Mouse (Mus musculus) stomach, embryonic 14.5 days (tissue): ENCODE results near the gene Ceacam20. TPM values are rescaled to one million over a fixed set of nuclear protein-coding genes. Genes with fewer than 3 reads are reported as not detected.

Source experiments
- ATAC-seq: fragments of 200-750 bp; cut with Nextera tagmentation; 2 replicates; pipeline ENCODE4 v1.8.0; 2017; ENCODE audit warnings: low read depth, moderate TSS enrichment; ENCODE audit not compliant: insufficient number of reproducible peaks, insufficient read depth, low FRiP score
- H3K27ac ChIP-seq: fragments of 300-500 bp; sonication (generic); 2 replicates; pipeline ENCODE4 v1.5.1; 2014; ENCODE audit warnings: mild to moderate bottlenecking, low read length, moderate library complexity, mixed read lengths
- H3K27me3 ChIP-seq: fragments of 300-500 bp; sonication (generic); 2 replicates; pipeline ENCODE4 v1.6.1; 2014; ENCODE audit warnings: low read length, control low read depth, mixed read lengths; ENCODE audit not compliant: control insufficient read depth, insufficient read depth
- H3K36me3 ChIP-seq: fragments of 300-500 bp; sonication (generic); 2 replicates; pipeline ENCODE4 v1.6.1; 2014; ENCODE audit warnings: mild to moderate bottlenecking, control low read depth, low read length, moderate library complexity, mixed read lengths; ENCODE audit not compliant: control insufficient read depth, insufficient read depth
- H3K4me1 ChIP-seq: fragments of 300-500 bp; sonication (generic); 2 replicates; pipeline ENCODE4 v1.6.1; 2014; ENCODE audit warnings: low read length, control low read depth, mixed read lengths; ENCODE audit not compliant: control insufficient read depth, insufficient read depth
- H3K4me2 ChIP-seq: fragments of 300-500 bp; sonication (generic); replicated peaks from 2 replicates; pipeline ENCODE4 v1.6.1; 2014; ENCODE audit warnings: low read depth, low read length, control low read depth
- H3K4me3 ChIP-seq: fragments of 300-500 bp; sonication (generic); 2 replicates; pipeline ENCODE4 v1.5.1; 2014; ENCODE audit warnings: low read depth, low read length, control low read depth
- H3K9ac ChIP-seq: fragments of 300-500 bp; sonication (generic); replicated peaks from 2 replicates; pipeline ENCODE4 v1.6.1; 2014; ENCODE audit warnings: low read depth, mild to moderate bottlenecking, control low read depth, low read length, moderate library complexity, mixed read lengths
- H3K9me3 ChIP-seq: fragments of 300-500 bp; sonication (generic); 2 replicates; pipeline ENCODE4 v1.6.1; 2016; ENCODE audit warnings: low read depth, low read length, control low read depth; ENCODE audit not compliant: control insufficient read depth
- WGBS: fragments of 180-500 bp; shearing (Covaris S2); extraction: QIAGEN DNeasy Blood & Tissue Kit; methylation state at CpG from one replicate; pipeline ENCODE4 v1.1.7; 2014; 5-methylcytosine and 5-hydroxymethylcytosine counted together
- polyA plus RNA-seq: library from polyadenylated mRNA; unstranded; fragments of >200 nt; fragmentation: Nextera tagmentation; extraction: Ambion mirVana; gene quantifications from 2 replicates; pipeline ENCODE4 v1.2.1, GENCODE M21; 2014

The Ceacam20 gene
- polyA plus RNA-seq, result not detected in 2 replicates

- H3K4me1 ChIP-seq, result no peaks in the 10 kb centered on the region
- 0 out of 2 replicates have a peak, but pooled peaks cover 7% of the 10 kb centered on the region for H3K9me3 ChIP-seq
- WGBS, result 72% methylated on average over 7 of the region's 7 CpGs
- no peak within 1 kb of the TSS for H3K27ac ChIP-seq
- no peak for ATAC-seq
- no peaks in the 10 kb centered on the region for H3K36me3 ChIP-seq
- H3K27me3 ChIP-seq, result no peaks in the 10 kb centered on the region
- no peak within 1 kb of the TSS for H3K4me2 ChIP-seq
- H3K4me3 ChIP-seq, result no peak within 1 kb of the TSS
- H3K9ac ChIP-seq, result no peak within 1 kb of the TSS
These were observed at the start of gene Ceacam20 for GRCm38 (mm10) chr7:19964985-19965579. Ceacam20 (plus strand) TSS chr7:19965412.

- Histone ChIP-seq H3K9ac (peak overlapping the region; percentile 14; the same call in 1 of the 2 replicates), H3K36me3 (peaks cover 14% of the 10 kb centered on the region), H3K27ac (no peak overlapping the region), H3K9me3 (no peaks in the 10 kb centered on the region), H3K4me1 (0 out of 2 replicates have a peak, but pooled peaks cover 2% of the 10 kb centered on the region), H3K27me3 (no peaks in the 10 kb centered on the region), H3K4me3 (peak overlapping the region; percentile 71), H3K4me2 (peak overlapping the region; percentile 46)
- WGBS, result 28% methylated on average over 4 of the region's 4 CpGs
- ATAC-seq, result peak; percentile 19; the same call in 1 of the 2 replicates
These were observed 45.1 kb upstream of the Ceacam20 start for GRCm38 (mm10) chr7:19920166-19920505.

- H3K4me3 ChIP-seq, result peak within 1 kb of the TSS; percentile 71
- H3K4me2 ChIP-seq, result peak within 1 kb of the TSS; percentile 46
- no peaks in the 10 kb centered on the region for H3K27me3 ChIP-seq
- WGBS, result 1% methylated on average over 60 of the region's 60 CpGs
- peaks cover 14% of the 10 kb centered on the region for H3K36me3 ChIP-seq
- H3K9me3 ChIP-seq, result no peaks in the 10 kb centered on the region
- H3K27ac ChIP-seq, result peak within 1 kb of the TSS; percentile 82
- 0 out of 2 replicates have a peak, but pooled peaks cover 2% of the 10 kb centered on the region for H3K4me1 ChIP-seq
- ATAC-seq, result peak; percentile 89
- H3K9ac ChIP-seq, result peak within 1 kb of the TSS; percentile 61
These were observed 44.5 kb upstream of the Ceacam20 start, which contains the start of gene Pvr for GRCm38 (mm10) chr7:19920506-19921261. Pvr (minus strand) TSS chr7:19921160.

- H3K9me3 ChIP-seq, result no peaks in the 10 kb centered on the region
- 0 out of 2 replicates have a peak, but pooled peaks cover 2% of the 10 kb centered on the region for H3K4me1 ChIP-seq
- no peak overlapping the region for H3K4me2 ChIP-seq
- H3K4me3 ChIP-seq, result no peak overlapping the region
- no peak overlapping the region for H3K27ac ChIP-seq
- no peaks in the 10 kb centered on the region for H3K27me3 ChIP-seq
- 39% methylated on average over 2 of the region's 2 CpGs for WGBS
- no peak overlapping the region for H3K9ac ChIP-seq
- no peaks in the 10 kb centered on the region; the same call in 1 of the 2 replicates for H3K36me3 ChIP-seq
- ATAC-seq, result no peak
These were observed 41.9 kb upstream of the Ceacam20 start for GRCm38 (mm10) chr7:19923354-19923753.

- no peaks in the 10 kb centered on the region for H3K27me3 ChIP-seq
- no peak for ATAC-seq
- no peak overlapping the region for H3K4me3 ChIP-seq
- no peak overlapping the region for H3K4me2 ChIP-seq
- H3K36me3 ChIP-seq, result no peaks in the 10 kb centered on the region
- 0 out of 2 replicates have a peak, but pooled peaks cover 2% of the 10 kb centered on the region for H3K4me1 ChIP-seq
- no peaks in the 10 kb centered on the region for H3K9me3 ChIP-seq
- H3K9ac ChIP-seq, result no peak overlapping the region
- WGBS, result 4% methylated on average over 12 of the region's 15 CpGs
- H3K27ac ChIP-seq, result no peak overlapping the region
These were observed 41.4 kb upstream of the Ceacam20 start for GRCm38 (mm10) chr7:19923797-19924196.

- H3K4me1 ChIP-seq, result 0 out of 2 replicates have a peak, but pooled peaks cover 2% of the 10 kb centered on the region
- no peaks in the 10 kb centered on the region for H3K36me3 ChIP-seq
- ATAC-seq, result no peak
- H3K9ac ChIP-seq, result no peak overlapping the region
- H3K9me3 ChIP-seq, result no peaks in the 10 kb centered on the region
- no peak overlapping the region for H3K27ac ChIP-seq
- no peak overlapping the region for H3K4me3 ChIP-seq
- no peak overlapping the region for H3K4me2 ChIP-seq
- no peaks in the 10 kb centered on the region for H3K27me3 ChIP-seq
- WGBS, result 45% methylated on average over 1 of the region's 1 CpGs
These were observed 39.8 kb upstream of the Ceacam20 start for GRCm38 (mm10) chr7:19925376-19925775.

GRCm38 (mm10) chr7:19926849-19927480 is 38.2 kb upstream of the Ceacam20 start:
- 35% methylated on average over 2 of the region's 2 CpGs for WGBS
- H3K4me3 ChIP-seq, result no peak overlapping the region
- H3K27ac ChIP-seq, result no peak overlapping the region
- H3K36me3 ChIP-seq, result no peaks in the 10 kb centered on the region
- H3K4me1 ChIP-seq, result no peaks in the 10 kb centered on the region
- peaks cover 3% of the 10 kb centered on the region; the same call in 1 of the 2 replicates for H3K27me3 ChIP-seq
- no peak for ATAC-seq
- H3K9me3 ChIP-seq, result no peaks in the 10 kb centered on the region
- no peak overlapping the region for H3K9ac ChIP-seq
- no peak overlapping the region for H3K4me2 ChIP-seq

- no peak for ATAC-seq
- Histone ChIP-seq H3K4me2 (no peak overlapping the region), H3K27ac (no peak overlapping the region), H3K27me3 (peaks cover 3% of the 10 kb centered on the region; the same call in 1 of the 2 replicates), H3K9ac (no peak overlapping the region), H3K4me1 (no peaks in the 10 kb centered on the region), H3K9me3 (no peaks in the 10 kb centered on the region), H3K4me3 (no peak overlapping the region), H3K36me3 (no peaks in the 10 kb centered on the region)
- 74% methylated on average over 5 of the region's 5 CpGs for WGBS
These were observed 36.7 kb upstream of the Ceacam20 start for GRCm38 (mm10) chr7:19928486-19928885.
